Mouse (Mus musculus) left cerebral cortex, adult 2 months (tissue): ENCODE data around the gene Tulp4. TPM values are rescaled to one million over a fixed set of nuclear protein-coding genes. Genes with fewer than 3 reads are reported as not detected.
"Not testable (repeated sequence)": the region's sequence is repeated elsewhere in the genome, so short reads cannot be mapped to it uniquely, and the experiment has no call there.

ENCODE experiments used
- DNase-seq, 2 experiments: peaks; one replicate each; pipeline ENCODE4 v3.0.0; 2021 to 2022; ENCODE audit warnings: low spot score in 2 of 2, mixed read lengths in 1 of 2; ENCODE audit errors: extremely low spot score in 1 of 2
- H3K27ac ChIP-seq: fragments of 200-600 bp; 2 replicates; pipeline ENCODE4 v1.8.1; 2022
- H3K4me3 ChIP-seq: fragments of 200-600 bp; 2 replicates; pipeline ENCODE4 v1.8.1; 2022
- intact Hi-C: fragments of 180-260 bp; cut with DNase I; formaldehyde crosslinking; loops from one replicate; pipeline ENCODE4 v1.15.1; 2025
- microRNA-seq, 2 experiments: library from miRNA; unstranded; fragments of <30 nt; microRNA quantifications; one replicate each; pipeline ENCODE4 v1.2.0; 2021
- total RNA-seq, 2 experiments: library from RNA; stranded (reverse); gene quantifications; 2 replicates each; pipeline ENCODE4 v1.2.3; 2021

The Tulp4 gene
- total RNA-seq, 2 experiments from 2014 or later: 342 to 345 TPM

GRCm38 (mm10) chr17:6271970-6272369, 165.7 kb downstream of the Tulp4 start:
- DNase-seq, intact Hi-C loops, H3K27ac ChIP-seq, H3K4me3 ChIP-seq: not testable (repeated sequence)

- DNase-seq, H3K4me3 ChIP-seq, H3K27ac ChIP-seq, intact Hi-C loops: not testable (repeated sequence)
These were observed 168.5 kb downstream of the Tulp4 start for GRCm38 (mm10) chr17:6274693-6275092.

- peak in 1 of 2 experiments; percentile 10 for DNase-seq
- H3K4me3 ChIP-seq, intact Hi-C loops, H3K27ac ChIP-seq: not testable (repeated sequence)
These were observed 173.0 kb downstream of the Tulp4 start for GRCm38 (mm10) chr17:6279205-6279604.

GRCm38 (mm10) chr17:6279772-6280171, 173.5 kb downstream of the Tulp4 start:
- H3K27ac ChIP-seq, H3K4me3 ChIP-seq: not testable (repeated sequence)
- DNase-seq: peak in 1 of 2 experiments; percentile 21
- intact Hi-C loops: loop anchor here (10.0 kb wide), 1 partner anchor 355 kb away; no protein-coding TSS in a partner anchor

- H3K4me3 ChIP-seq, H3K27ac ChIP-seq, DNase-seq: not testable (repeated sequence)
- intact Hi-C loops: loop anchor here (10.0 kb wide), 1 partner anchor 354 kb away; no protein-coding TSS in a partner anchor
These were observed 174.3 kb downstream of the Tulp4 start for GRCm38 (mm10) chr17:6280513-6280912.

- DNase-seq, H3K4me3 ChIP-seq, H3K27ac ChIP-seq: not testable (repeated sequence)
- intact Hi-C loops: loop anchor here (10.0 kb wide), 1 partner anchor 352 kb away; no protein-coding TSS in a partner anchor
These were observed 176.9 kb downstream of the Tulp4 start for GRCm38 (mm10) chr17:6283137-6283536.

- intact Hi-C loops: loop anchor here (10.0 kb wide), 1 partner anchor 349 kb away; no protein-coding TSS in a partner anchor
- DNase-seq, H3K27ac ChIP-seq, H3K4me3 ChIP-seq: not testable (repeated sequence)
These were observed 179.9 kb downstream of the Tulp4 start for GRCm38 (mm10) chr17:6286169-6286568.

- H3K27ac ChIP-seq, DNase-seq, H3K4me3 ChIP-seq: not testable (repeated sequence)
- intact Hi-C loops: loop anchor here (10.0 kb wide), 1 partner anchor 346 kb away; no protein-coding TSS in a partner anchor
These were observed 182.8 kb downstream of the Tulp4 start for GRCm38 (mm10) chr17:6289045-6289444.

GRCm38 (mm10) chr17:6293882-6294281, 187.6 kb downstream of the Tulp4 start:
- H3K4me3 ChIP-seq, intact Hi-C loops, H3K27ac ChIP-seq, DNase-seq: not testable (repeated sequence)

GRCm38 (mm10) chr17:6297060-6297795, 191.0 kb downstream of the Tulp4 start:
- intact Hi-C loops, H3K4me3 ChIP-seq, DNase-seq, H3K27ac ChIP-seq: not testable (repeated sequence)

GRCm38 (mm10) chr17:6300190-6300863, 194.1 kb downstream of the Tulp4 start:
- intact Hi-C loops, DNase-seq, H3K4me3 ChIP-seq, H3K27ac ChIP-seq: not testable (repeated sequence)

Small RNA genes lying within 50 kb of the gene (microRNA-seq; reads per million reads assigned to microRNA genes)
- gene Gm22774: 0 reads per million in 2 experiments

Other genes with a start within 250 kb of the Tulp4 start
- 100 to 1,000 TPM; 130 to 132 TPM for gene Synj2, start 165.2 kb upstream of the Tulp4 start, total RNA-seq
- gene Serac1, start 26.7 kb upstream of the Tulp4 start, total RNA-seq: 10 to 100 TPM; 17.5 to 17.7 TPM
- gene Gtf2h5, start 26.7 kb upstream of the Tulp4 start, total RNA-seq: 100 to 1,000 TPM; 103 to 106 TPM
- gene Tmem181a, start 150.4 kb downstream of the Tulp4 start, total RNA-seq: 10 to 100 TPM; 62.8 to 63.6 TPM
- gene Dynlt1a, start 211.1 kb downstream of the Tulp4 start, total RNA-seq: 10 to 100 TPM; 12.2 to 17.0 TPM